Mouse (Mus musculus): ENCODE data around the gene Galnt9. TPM values are rescaled to one million over a fixed set of nuclear protein-coding genes. Genes with fewer than 3 reads are reported as not detected.

Gene Galnt9
- 38.9 and 41.5 TPM in 2 replicates for polyA plus RNA-seq (2012; rRNA removed)

GRCm38 (mm10) chr5:110543951-110544690, at the start of gene Galnt9:
Gene Galnt9 (plus strand): TSS chr5:110544355.

GRCm38 (mm10) chr5:110652719-110653648, 108.8 kb downstream of the Galnt9 start, which contains the start of the genes Noc4l and Ddx51:
Gene Noc4l (minus strand): TSS chr5:110653417.
Gene Ddx51 (plus strand): TSS chr5:110653451.

Other genes with a start within 250 kb of the Galnt9 start
- gene P2rx2, start 201.1 kb upstream of the Galnt9 start, polyA plus RNA-seq (2012; rRNA removed), result 20.4 and 21.6 TPM in 2 replicates
- gene Lrcol1, start 199.6 kb upstream of the Galnt9 start, polyA plus RNA-seq (2012; rRNA removed), result not detected in 2 replicates
- 35.2 and 42.5 TPM in 2 replicates for gene Fbrsl1, start 95.9 kb upstream of the Galnt9 start, polyA plus RNA-seq (2012; rRNA removed)
- gene Noc4l, start 109.1 kb downstream of the Galnt9 start, polyA plus RNA-seq (2012; rRNA removed), result 55.8 and 60.1 TPM in 2 replicates
- 25.7 and 27.1 TPM in 2 replicates for gene Ddx51, start 109.1 kb downstream of the Galnt9 start, polyA plus RNA-seq (2012; rRNA removed)
- 36.7 and 40.9 TPM in 2 replicates for gene Ep400, start 226.4 kb downstream of the Galnt9 start, polyA plus RNA-seq (2012; rRNA removed)
- gene Pus1, start 236.3 kb downstream of the Galnt9 start, polyA plus RNA-seq (2012; rRNA removed), result 18.2 and 19.2 TPM in 2 replicates

Measured in central nervous system, embryonic 18 days (tissue).